Mouse (Mus musculus): ENCODE data around the gene Plekhg6.

Plekhg6 gene

GRCm38 (mm10) chr6:125385066-125385974 lies 4.7 kb upstream of the Plekhg6 start:
- DNase-seq, result peak; percentile 50

GRCm38 (mm10) chr6:125382024-125382423 lies 1.4 kb upstream of the Plekhg6 start:
- no peak for DNase-seq

GRCm38 (mm10) chr6:125379781-125380180 lies 812 bp downstream of the Plekhg6 start:
- DNase-seq, result peak; percentile 11

- no peak for DNase-seq
Observed at GRCm38 (mm10) chr6:125378621-125379020, 2.0 kb downstream of the Plekhg6 start.

GRCm38 (mm10) chr6:125377582-125378451 lies 2.8 kb downstream of the Plekhg6 start:
- DNase-seq, result peak; percentile 91

- DNase-seq, result peak; percentile 21
Observed at GRCm38 (mm10) chr6:125377042-125377441, 3.6 kb downstream of the Plekhg6 start.

GRCm38 (mm10) chr6:125367758-125368371 lies 12.7 kb downstream of the Plekhg6 start:
- DNase-seq, result peak; percentile 44

GRCm38 (mm10) chr6:125366133-125366532 lies 14.5 kb downstream of the Plekhg6 start:
- DNase-seq, result peak; percentile 21

GRCm38 (mm10) chr6:125365522-125365921 lies 15.1 kb downstream of the Plekhg6 start:
- DNase-seq, result no peak

- DNase-seq, result peak; percentile 67
Observed at GRCm38 (mm10) chr6:125364448-125364847, 16.1 kb downstream of the Plekhg6 start.

GRCm38 (mm10) chr6:125363451-125364242 lies 16.9 kb downstream of the Plekhg6 start:
- DNase-seq, result peak; percentile 56

- DNase-seq, result peak; percentile 31
Observed at GRCm38 (mm10) chr6:125363021-125363420, 17.6 kb downstream of the Plekhg6 start.

GRCm38 (mm10) chr6:125361467-125362291 lies 18.9 kb downstream of the Plekhg6 start:
- DNase-seq, result peak; percentile 74

GRCm38 (mm10) chr6:125360846-125361245 lies 19.7 kb downstream of the Plekhg6 start:
- DNase-seq, result no peak

- DNase-seq, result peak; percentile 19
Observed at GRCm38 (mm10) chr6:125359999-125360398, 20.6 kb downstream of the Plekhg6 start.

- DNase-seq, result peak; percentile 15
Observed at GRCm38 (mm10) chr6:125357334-125357733, 23.3 kb downstream of the Plekhg6 start.

GRCm38 (mm10) chr6:125356264-125356663 lies 24.3 kb downstream of the Plekhg6 start:
- peak; percentile 53 for DNase-seq

GRCm38 (mm10) chr6:125355197-125355741 lies 25.3 kb downstream of the Plekhg6 start:
- no peak for DNase-seq

- DNase-seq, result peak; percentile 81
Observed at GRCm38 (mm10) chr6:125354352-125355151, 26.0 kb downstream of the Plekhg6 start.

- peak; percentile 36 for DNase-seq
Observed at GRCm38 (mm10) chr6:125353655-125354054, 26.9 kb downstream of the Plekhg6 start.

Data from kidney, postnatal 10 days (tissue).